Mouse (Mus musculus) 3134 (cell line): ENCODE measurements around the gene Sema3g.
A peak's percentile ranks its signal among the peaks of the same experiment; 100 is the strongest.

Experiments used
- DNase-seq: peaks from one replicate; pipeline ENCODE4 v3.0.0-alpha.2; 2011; ENCODE audit warnings: low spot score; ENCODE audit not compliant: insufficient read length; ENCODE audit errors: extremely low read depth

Gene Sema3g

DNA sequence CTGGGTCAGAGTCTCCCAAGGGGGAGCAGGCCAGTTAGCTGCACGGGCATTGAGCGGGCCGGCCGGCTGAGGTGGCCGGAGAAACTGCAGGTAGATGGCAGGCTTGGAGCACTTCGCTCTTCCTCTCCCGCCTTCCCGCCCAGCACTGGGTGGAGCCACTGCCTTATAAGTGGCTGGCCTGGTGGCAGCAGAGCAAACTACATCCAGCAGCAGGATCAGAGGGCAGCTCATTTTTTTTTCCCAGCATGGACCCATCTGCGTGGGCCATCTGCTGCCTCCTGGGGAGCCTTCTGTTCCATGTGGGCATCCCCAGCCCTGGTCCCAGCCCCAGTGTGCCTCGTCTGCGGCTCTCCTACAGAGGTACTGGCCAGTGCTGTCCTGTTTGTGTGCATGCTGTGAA lies at the start of gene Sema3g:
Sema3g (plus strand) TSS at position 195 of the 400 bp plus-strand sequence.
- peak; percentile 32 for DNase-seq

DNA sequence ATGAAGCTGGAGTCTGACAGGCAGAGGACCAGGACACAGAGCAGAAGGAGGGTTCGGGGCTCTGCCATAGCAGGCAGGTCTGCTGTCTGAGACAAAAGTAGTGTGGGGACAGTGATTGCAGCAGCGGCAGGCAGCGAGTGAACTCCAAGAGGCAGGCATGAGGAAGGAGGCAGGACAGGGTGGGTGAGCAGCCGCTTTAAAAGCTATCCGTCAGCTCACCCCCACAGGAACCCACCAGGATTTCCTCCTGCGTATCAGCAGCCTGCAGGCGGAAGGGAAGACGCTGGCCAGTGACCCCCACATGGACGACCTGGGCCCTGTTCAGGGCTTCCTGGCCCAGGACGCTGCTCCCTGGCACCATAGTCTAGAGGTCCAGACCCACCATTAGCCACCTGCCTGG lies 49.2 kb upstream of the Sema3g start, which contains the start of gene Stab1:
Stab1 (minus strand) TSS at position 217 of the 400 bp plus-strand sequence.
- DNase-seq = no peak

DNA sequence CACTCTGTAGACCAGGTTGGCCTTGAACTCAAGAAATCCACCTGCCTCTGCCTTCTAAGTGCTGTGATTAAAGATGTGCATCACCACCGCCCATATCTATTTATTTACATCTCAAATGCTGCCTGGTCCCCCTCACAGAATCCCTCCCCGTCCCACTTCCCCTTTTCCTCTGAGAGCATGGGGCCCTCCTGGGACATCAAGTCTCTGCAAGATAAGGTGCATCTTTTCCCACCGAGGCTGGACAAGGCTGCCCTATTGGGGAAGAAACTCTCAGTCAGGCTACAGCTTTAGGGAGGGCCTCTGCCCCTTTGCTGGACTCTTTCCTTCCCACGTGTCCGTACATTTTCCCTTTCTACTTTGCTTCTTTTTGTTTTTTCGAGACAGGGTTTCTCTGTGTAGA lies 48.2 kb upstream of the Sema3g start:
- no peak for DNase-seq

GRCm38 (mm10) chr14:31170963-31171362 lies 46.7 kb upstream of the Sema3g start:
- DNase-seq = no peak

- DNase-seq = no peak
Measured at GRCm38 (mm10) chr14:31171386-31171785, 46.3 kb upstream of the Sema3g start.

DNA sequence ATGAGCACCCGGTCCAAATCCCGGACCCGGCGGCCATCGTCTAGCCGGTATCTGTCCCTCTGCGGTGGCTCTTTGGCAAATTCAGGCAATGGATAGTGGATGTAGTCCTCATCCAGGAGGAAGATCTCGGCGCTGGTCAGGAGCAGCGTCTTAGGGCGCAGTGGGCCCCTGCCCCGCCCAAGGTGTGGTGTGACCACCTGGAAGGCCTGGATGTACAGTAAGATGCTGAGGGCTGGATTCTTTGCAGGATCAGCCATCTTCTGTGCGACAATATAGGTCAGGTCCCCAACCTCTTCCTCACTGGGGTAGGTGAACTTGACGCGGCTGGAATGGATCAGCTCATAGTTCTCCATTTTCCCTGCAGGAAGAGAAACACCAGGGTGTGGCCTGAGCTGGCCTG lies 45.8 kb upstream of the Sema3g start:
- no peak for DNase-seq

DNA sequence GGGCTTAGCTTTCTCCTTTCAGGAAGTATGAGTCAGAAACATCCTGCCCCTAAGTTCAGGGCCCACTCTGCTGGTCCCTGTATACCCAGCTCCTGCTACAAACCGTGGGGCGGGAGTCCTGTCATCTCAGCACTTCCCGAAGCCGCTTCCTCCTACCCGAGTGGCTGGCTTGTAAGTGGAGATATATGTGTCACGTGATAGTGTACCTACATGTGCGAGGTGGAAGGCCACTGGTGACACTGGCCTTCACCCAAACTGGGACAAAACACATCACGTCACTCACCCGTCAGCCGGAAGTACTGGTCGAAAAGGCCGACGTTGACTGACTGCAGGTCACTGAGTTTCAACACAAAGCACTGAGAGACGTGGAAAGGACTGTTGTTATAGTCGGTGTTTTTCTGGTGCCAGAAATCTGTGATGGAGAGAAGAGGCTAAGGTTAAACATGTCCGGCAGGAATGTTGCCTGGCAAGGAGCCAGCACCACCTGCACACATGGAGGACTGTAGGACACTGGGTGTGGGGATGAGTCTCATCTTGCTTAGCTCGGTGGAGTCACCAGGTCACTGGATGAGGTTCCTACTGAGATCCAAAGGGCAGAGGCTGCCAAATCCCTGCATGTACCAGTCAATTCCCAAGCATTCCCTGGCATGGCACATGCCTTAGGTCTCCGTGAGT lies 44.7 kb upstream of the Sema3g start:
- DNase-seq = no peak

GRCm38 (mm10) chr14:31173537-31173936 lies 44.1 kb upstream of the Sema3g start:
- DNase-seq = no peak

DNA sequence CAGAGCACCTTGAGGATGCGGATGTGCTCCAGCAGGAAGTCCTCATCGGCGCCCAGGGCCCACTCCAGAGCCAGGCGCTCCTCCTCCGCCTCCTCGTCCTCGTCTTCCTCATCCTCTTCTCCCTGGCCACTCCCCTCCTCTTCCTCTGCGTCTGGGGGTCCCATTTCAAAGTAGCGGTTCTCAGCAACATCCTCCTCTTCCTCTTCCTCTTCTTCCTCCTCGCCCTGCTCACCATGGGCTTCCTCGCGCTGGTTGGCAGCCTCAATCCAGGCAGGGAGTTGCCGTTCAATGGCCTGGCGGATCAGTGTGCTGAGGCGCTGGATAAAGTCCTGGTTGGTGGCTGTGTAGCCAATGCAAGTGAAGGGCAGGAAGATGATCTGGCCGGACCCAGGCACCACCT lies 40.4 kb upstream of the Sema3g start:
- DNase-seq = no peak

- no peak for DNase-seq
Measured at GRCm38 (mm10) chr14:31177715-31178114, 39.9 kb upstream of the Sema3g start.

DNA sequence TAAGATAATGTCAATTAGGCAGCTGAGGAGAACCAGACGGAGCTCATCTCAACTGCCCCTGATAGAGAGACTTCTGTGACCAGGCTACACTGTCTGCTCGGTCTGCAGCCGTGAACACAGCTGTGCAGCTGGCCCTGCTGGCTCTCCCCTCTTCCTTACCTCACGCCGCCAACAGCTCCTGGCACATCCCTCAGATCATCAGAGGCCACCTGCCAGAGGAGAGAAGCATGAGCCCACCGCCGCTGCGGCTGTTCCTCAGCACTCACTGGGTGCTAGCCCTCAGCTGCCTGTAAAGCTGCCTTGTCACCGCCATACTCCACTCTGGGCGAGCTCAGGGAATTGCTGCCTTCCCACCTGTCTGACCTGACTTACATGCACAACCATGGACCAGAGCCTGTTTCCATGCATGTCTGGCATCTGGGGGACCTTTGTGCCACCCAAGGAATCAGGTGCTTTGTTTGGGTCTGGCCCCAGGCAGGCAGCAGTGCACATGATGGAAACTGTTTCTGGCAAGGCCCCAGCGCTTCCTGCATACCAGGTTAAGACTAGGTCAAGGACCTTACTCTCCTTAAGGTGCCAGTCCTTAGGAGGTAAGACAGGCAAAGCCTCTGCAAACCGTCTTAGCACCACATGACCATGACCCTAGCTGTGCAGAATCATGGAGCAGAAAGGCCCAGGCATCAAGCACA lies 37.8 kb upstream of the Sema3g start:
- DNase-seq = no peak

DNA sequence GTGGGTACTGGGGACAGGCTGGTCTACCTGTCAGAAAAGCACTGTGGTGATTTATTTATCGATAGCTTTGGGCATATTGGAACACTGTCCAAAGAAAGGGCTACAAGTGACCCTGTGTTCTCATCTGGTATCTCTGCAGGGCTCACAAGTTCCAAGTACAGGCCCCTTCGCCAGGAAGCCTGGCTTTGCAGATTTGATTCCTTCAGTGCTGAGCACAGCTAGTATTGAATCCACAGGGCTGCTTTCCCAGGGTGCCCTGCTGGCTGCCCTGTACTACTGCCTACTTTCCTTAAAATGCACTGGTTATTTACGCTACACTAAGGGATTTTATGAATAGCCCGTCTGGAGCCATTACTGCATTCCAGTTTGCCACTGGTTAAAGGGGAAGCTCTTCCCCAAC lies 36.1 kb upstream of the Sema3g start:
- no peak for DNase-seq

GRCm38 (mm10) chr14:31182786-31183290 lies 34.8 kb upstream of the Sema3g start:
- no peak for DNase-seq

DNA sequence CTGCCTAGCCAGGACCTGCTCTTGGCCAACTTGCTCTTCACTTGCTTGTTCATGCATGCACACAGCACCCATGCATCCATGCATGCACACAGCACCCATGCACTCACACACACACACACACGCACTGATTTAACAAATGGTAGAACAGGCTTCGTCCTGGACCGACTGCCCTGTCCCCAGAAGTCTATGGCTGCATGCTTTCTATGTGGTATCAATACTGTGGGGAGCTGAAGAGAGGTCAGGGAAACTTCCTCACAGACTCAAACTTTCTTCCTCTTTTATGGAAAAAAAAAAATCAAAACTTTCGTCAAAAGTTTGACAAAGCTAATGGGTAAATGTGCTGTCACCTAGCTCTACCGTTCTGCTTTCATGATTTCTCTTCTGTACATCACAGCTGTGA lies 34.1 kb upstream of the Sema3g start:
- DNase-seq = no peak

- DNase-seq = no peak
Measured at GRCm38 (mm10) chr14:31184195-31184594, 33.5 kb upstream of the Sema3g start.

DNA sequence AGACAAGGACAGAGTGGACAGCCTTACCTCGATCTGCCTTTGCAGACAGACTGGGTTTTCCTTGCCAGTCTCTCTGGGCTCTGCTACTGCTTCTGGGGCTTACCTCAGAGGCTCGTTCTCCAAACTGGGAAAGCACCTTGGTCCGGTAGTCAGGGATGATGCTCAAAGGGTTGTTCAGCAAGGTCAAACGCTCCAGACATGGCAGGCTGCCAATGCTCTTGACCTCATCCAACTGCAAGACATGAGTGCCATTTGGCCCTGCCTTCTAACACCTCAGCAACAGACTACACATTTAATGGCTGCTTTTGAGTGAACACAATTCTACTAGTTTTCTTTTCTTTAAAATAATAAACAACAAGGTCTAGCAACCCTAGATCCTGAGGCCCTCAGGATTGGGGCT lies 31.0 kb upstream of the Sema3g start:
- no peak for DNase-seq

DNA sequence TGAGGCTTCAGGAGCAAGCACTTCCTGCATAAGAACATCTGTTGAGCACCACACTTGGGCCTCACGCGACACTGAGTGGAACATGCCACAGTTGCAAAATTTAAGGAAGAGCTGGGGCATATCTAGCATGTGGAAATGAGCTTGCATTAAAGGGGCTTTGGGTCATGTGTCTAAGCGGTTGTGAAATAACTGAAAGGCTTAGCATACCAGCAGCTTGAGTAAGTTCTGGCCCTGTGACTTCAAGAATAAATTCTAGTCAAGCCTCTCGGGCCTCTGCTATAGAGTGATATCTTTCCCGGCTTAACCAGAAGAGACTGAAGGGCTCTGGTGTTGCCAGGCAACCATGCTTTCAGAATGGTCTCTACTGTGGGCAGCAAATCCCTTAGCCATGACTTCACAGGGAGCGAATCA lies 28.9 kb upstream of the Sema3g start:
- no peak for DNase-seq

DNA sequence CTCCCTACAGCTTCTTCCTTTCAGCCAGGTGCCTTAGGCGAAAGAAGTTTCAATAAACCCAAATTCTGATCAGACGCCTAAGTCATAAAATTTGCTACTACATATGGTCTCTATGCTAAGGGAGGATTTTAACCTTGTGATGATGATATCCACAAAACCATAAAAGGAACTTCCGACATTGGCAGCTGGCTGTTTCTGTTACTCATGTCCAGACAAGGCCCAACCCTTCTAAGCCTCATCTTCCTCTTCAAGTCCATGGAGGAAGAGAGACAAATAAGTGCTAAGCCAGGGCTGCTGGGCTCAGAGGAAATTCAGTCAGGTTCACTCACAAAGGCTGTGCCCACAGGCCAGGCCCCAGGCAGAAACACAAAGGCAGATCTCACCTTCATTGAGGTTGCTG lies 28.3 kb upstream of the Sema3g start:
- no peak for DNase-seq

DNA sequence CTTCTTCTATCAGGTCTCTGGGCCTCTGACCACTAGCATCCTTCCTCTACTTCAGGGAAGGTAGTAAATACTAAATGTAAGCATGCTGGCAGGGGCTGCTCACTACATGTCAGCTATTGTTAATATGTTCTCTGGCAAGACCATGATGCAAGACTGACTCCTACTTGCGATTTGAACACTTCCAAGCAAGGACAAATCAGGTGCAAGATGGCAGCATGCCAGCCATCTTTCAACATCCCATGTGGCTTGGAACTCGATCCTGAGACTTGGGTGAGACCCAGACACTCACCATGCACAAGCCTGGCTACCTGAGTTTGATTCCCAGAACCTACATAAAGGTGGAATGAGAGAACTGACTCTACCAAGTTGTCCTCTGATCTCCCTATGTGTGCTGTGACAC lies 25.7 kb upstream of the Sema3g start:
- no peak for DNase-seq

DNA sequence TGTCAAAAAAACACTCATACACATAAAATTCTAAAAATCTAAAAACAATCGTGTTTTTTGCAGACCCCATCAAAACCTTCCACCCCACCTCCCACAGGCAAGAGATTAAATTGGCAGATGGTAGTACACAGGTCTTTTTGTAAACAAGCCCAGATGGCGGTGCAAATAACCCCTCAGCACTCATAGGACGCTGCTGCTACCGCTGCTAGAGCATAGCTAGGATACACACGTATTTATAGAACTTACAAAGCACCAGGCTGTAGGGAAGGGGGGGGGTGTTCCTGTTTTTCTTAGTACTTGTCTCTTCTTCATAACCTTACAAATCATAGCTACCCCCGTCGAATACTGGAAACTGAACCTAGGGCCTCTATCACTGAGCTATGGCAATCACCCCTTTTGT lies 23.9 kb upstream of the Sema3g start:
- no peak for DNase-seq

- DNase-seq = no peak
Measured at GRCm38 (mm10) chr14:31194441-31194840, 23.2 kb upstream of the Sema3g start.

- DNase-seq = peak; percentile 59
Measured at GRCm38 (mm10) chr14:31194891-31195513, 22.7 kb upstream of the Sema3g start.
